Mouse (Mus musculus): ENCODE measurements around the gene Mrps33. TPM values are rescaled to one million over a fixed set of nuclear protein-coding genes. Genes with fewer than 3 reads are reported as not detected.

Mrps33 gene
- 160 TPM for polyA plus RNA-seq (2014; fragmentation: Illumina TruSeq; extraction: RNeasy Lipid Tissue Mini Kit (QIAGEN cat#74804); ENCODE audit: low read depth, low replicate concordance)

DNA sequence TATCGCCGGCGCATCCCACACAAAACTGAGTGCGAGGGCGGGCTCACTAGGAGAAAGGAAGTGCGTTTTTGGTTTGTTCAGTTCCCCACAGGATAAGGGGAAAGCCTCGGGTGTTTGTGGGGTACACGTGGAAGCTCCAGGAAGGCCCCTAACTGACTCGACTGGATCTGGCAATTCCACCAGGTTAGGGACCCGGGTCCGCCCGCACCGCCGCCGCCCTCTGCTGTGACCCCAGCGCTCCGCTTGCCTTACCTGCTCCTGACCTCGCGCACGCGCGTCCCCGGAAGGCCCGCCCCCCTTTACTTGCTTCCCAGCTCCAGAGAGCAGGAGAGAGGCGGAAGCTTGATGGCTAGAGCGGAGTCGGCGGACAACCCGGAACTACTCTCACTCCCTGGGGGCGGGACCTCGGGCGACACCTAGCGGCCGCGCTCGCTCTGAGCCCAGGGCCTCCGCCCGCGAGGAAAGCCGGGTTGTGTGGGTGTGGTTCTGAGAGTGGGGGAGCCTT is at the start of gene Mrps33:
TSS of gene Mrps33 (minus strand) at position 377 of the 505 bp plus-strand sequence.

Other genes with a start within 250 kb of the Mrps33 start
- gene Adck2, start 237.1 kb downstream of the Mrps33 start, polyA plus RNA-seq (2014; fragmentation: Illumina TruSeq; extraction: RNeasy Lipid Tissue Mini Kit (QIAGEN cat#74804); ENCODE audit: low read depth, low replicate concordance), result 5.4 TPM
- not detected for gene Gm42420, start 225.2 kb downstream of the Mrps33 start, polyA plus RNA-seq (2014; fragmentation: Illumina TruSeq; extraction: RNeasy Lipid Tissue Mini Kit (QIAGEN cat#74804); ENCODE audit: low read depth, low replicate concordance)
- 66.4 TPM for gene Ndufb2, start 218.4 kb downstream of the Mrps33 start, polyA plus RNA-seq (2014; fragmentation: Illumina TruSeq; extraction: RNeasy Lipid Tissue Mini Kit (QIAGEN cat#74804); ENCODE audit: low read depth, low replicate concordance)
- 33.0 TPM for gene Braf, start 85.5 kb downstream of the Mrps33 start, polyA plus RNA-seq (2014; fragmentation: Illumina TruSeq; extraction: RNeasy Lipid Tissue Mini Kit (QIAGEN cat#74804); ENCODE audit: low read depth, low replicate concordance)
- gene Tmem178b, start 62.3 kb upstream of the Mrps33 start, polyA plus RNA-seq (2014; fragmentation: Illumina TruSeq; extraction: RNeasy Lipid Tissue Mini Kit (QIAGEN cat#74804); ENCODE audit: low read depth, low replicate concordance), result 2.3 TPM

Measured in sigmoid colon, adult 10 weeks (tissue).